Mouse (Mus musculus) limb, embryonic 13.5 days (tissue): ENCODE data around the gene Pi4k2b. TPM values are rescaled to one million over a fixed set of nuclear protein-coding genes. Genes with fewer than 3 reads are reported as not detected.
"Not testable (repeated sequence)": the region's sequence is repeated elsewhere in the genome, so short reads cannot be mapped to it uniquely, and the experiment has no call there.

Experiments
- ATAC-seq: fragments of 200-750 bp; cut with Nextera tagmentation; 2 replicates; pipeline ENCODE4 v1.8.0; 2017; ENCODE audit warnings: low read depth, moderate number of reproducible peaks, moderate TSS enrichment; ENCODE audit not compliant: low FRiP score
- H3K27ac ChIP-seq: fragments of 300-500 bp; sonication (generic); 2 replicates; pipeline ENCODE4 v1.5.1; 2015; ENCODE audit warnings: inconsistent platforms, mild to moderate bottlenecking, moderate library complexity
- H3K27me3 ChIP-seq: fragments of 300-500 bp; sonication (generic); 2 replicates; pipeline ENCODE4 v1.6.1; 2015; ENCODE audit warnings: mild to moderate bottlenecking, inconsistent platforms
- H3K36me3 ChIP-seq: fragments of 300-500 bp; sonication (generic); 2 replicates; pipeline ENCODE4 v1.6.1; 2015; ENCODE audit warnings: inconsistent platforms, mild to moderate bottlenecking, moderate library complexity
- H3K4me1 ChIP-seq: fragments of 300-500 bp; sonication (generic); 2 replicates; pipeline ENCODE4 v1.6.1; 2015; ENCODE audit warnings: inconsistent platforms
- H3K4me2 ChIP-seq: fragments of 300-500 bp; sonication (generic); replicated peaks from 2 replicates; pipeline ENCODE4 v1.6.1; 2015; ENCODE audit warnings: inconsistent platforms, mild to moderate bottlenecking, moderate library complexity
- H3K4me3 ChIP-seq: fragments of 300-500 bp; sonication (generic); 2 replicates; pipeline ENCODE4 v1.5.1; 2015; ENCODE audit warnings: moderate library complexity, mild to moderate bottlenecking, inconsistent platforms
- H3K9ac ChIP-seq: fragments of 300-500 bp; sonication (generic); 2 replicates; pipeline ENCODE4 v1.6.1; 2015; ENCODE audit warnings: mild to moderate bottlenecking, inconsistent platforms
- H3K9me3 ChIP-seq: fragments of 300-500 bp; sonication (generic); 2 replicates; pipeline ENCODE4 v1.6.1; 2016; ENCODE audit warnings: inconsistent platforms
- WGBS: fragments of 180-500 bp; shearing (Covaris S2); methylation state at CpG from one replicate; pipeline ENCODE4 v1.1.7; 2015; 5-methylcytosine and 5-hydroxymethylcytosine counted together
- polyA plus RNA-seq: library from polyadenylated mRNA; unstranded; fragments of >200 nt; fragmentation: Nextera tagmentation; extraction: Ambion mirVana; gene quantifications from 2 replicates; pipeline ENCODE4 v1.2.1, GENCODE M21; 2015

Pi4k2b gene
- polyA plus RNA-seq = 17.2 and 18.1 TPM in 2 replicates

GRCm38 (mm10) chr5:52741391-52742111, at the start of gene Pi4k2b:
Gene Pi4k2b, plus strand, starts transcription at chr5:52741574.
- Histone ChIP-seq H3K4me2 (peak within 1 kb of the TSS; percentile 68), H3K4me3 (peak within 1 kb of the TSS; percentile 82), H3K9me3 (no peaks in the 10 kb centered on the region), H3K4me1 (peaks cover 8% of the 10 kb centered on the region), H3K27ac (peak within 1 kb of the TSS; percentile 79), H3K9ac (peak within 1 kb of the TSS; percentile 88), H3K27me3 (no peaks in the 10 kb centered on the region), H3K36me3 (peaks cover 3% of the 10 kb centered on the region; the same call in 1 of the 2 replicates)
- WGBS = under 1% methylated on average over 61 of the region's 75 CpGs
- peak; percentile 92 for ATAC-seq

- H3K4me3 ChIP-seq = no peak overlapping the region
- no peak overlapping the region for H3K4me2 ChIP-seq
- no peak for ATAC-seq
- H3K27me3 ChIP-seq = no peaks in the 10 kb centered on the region
- H3K36me3 ChIP-seq = no peaks in the 10 kb centered on the region
- H3K4me1 ChIP-seq = no peaks in the 10 kb centered on the region
- H3K9me3 ChIP-seq = no peaks in the 10 kb centered on the region
- no peak overlapping the region for H3K9ac ChIP-seq
- WGBS = 94% methylated on average over 1 of the region's 1 CpGs
- no peak overlapping the region for H3K27ac ChIP-seq
Measured at GRCm38 (mm10) chr5:52697291-52697690, 44.1 kb upstream of the Pi4k2b start.

- H3K9me3 ChIP-seq, H3K4me2 ChIP-seq, H3K9ac ChIP-seq, H3K27me3 ChIP-seq, H3K4me1 ChIP-seq, H3K27ac ChIP-seq, H3K4me3 ChIP-seq, ATAC-seq, H3K36me3 ChIP-seq: not testable (repeated sequence)
- WGBS = 87% methylated on average over 7 of the region's 7 CpGs
Measured at GRCm38 (mm10) chr5:52697882-52698440, 43.4 kb upstream of the Pi4k2b start.

- 74% methylated on average over 4 of the region's 4 CpGs for WGBS
- Histone ChIP-seq H3K4me3 (no peak overlapping the region), H3K9me3 (no peaks in the 10 kb centered on the region), H3K9ac (no peak overlapping the region), H3K27me3 (no peaks in the 10 kb centered on the region), H3K4me1 (no peaks in the 10 kb centered on the region), H3K27ac (no peak overlapping the region), H3K36me3 (no peaks in the 10 kb centered on the region), H3K4me2 (no peak overlapping the region)
- ATAC-seq = no peak
Measured at GRCm38 (mm10) chr5:52704562-52704961, 36.8 kb upstream of the Pi4k2b start.

GRCm38 (mm10) chr5:52712704-52713103, 28.7 kb upstream of the Pi4k2b start:
- no peaks in the 10 kb centered on the region for H3K36me3 ChIP-seq
- H3K4me1 ChIP-seq = no peaks in the 10 kb centered on the region
- no peak overlapping the region for H3K4me2 ChIP-seq
- no peaks in the 10 kb centered on the region for H3K27me3 ChIP-seq
- no peak overlapping the region for H3K9ac ChIP-seq
- ATAC-seq = no peak
- H3K4me3 ChIP-seq = no peak overlapping the region
- no peak overlapping the region for H3K27ac ChIP-seq
- H3K9me3 ChIP-seq = no peaks in the 10 kb centered on the region

GRCm38 (mm10) chr5:52716742-52717448, 24.5 kb upstream of the Pi4k2b start:
- no peak overlapping the region for H3K27ac ChIP-seq
- 66% methylated on average over 5 of the region's 5 CpGs for WGBS
- no peak overlapping the region for H3K4me2 ChIP-seq
- no peaks in the 10 kb centered on the region for H3K27me3 ChIP-seq
- H3K9me3 ChIP-seq = no peaks in the 10 kb centered on the region
- H3K36me3 ChIP-seq = no peaks in the 10 kb centered on the region
- no peak overlapping the region for H3K9ac ChIP-seq
- H3K4me3 ChIP-seq = no peak overlapping the region
- H3K4me1 ChIP-seq = no peaks in the 10 kb centered on the region
- no peak for ATAC-seq

- Histone ChIP-seq H3K9me3 (no peaks in the 10 kb centered on the region), H3K27me3 (no peaks in the 10 kb centered on the region), H3K27ac (no peak overlapping the region), H3K4me2 (no peak overlapping the region), H3K36me3 (no peaks in the 10 kb centered on the region), H3K4me1 (no peaks in the 10 kb centered on the region), H3K4me3 (no peak overlapping the region), H3K9ac (no peak overlapping the region)
- 71% methylated on average over 8 of the region's 8 CpGs for WGBS
- ATAC-seq = peak; percentile 24; the same call in 1 of the 2 replicates
Measured at GRCm38 (mm10) chr5:52721003-52721402, 20.4 kb upstream of the Pi4k2b start.

- H3K27ac ChIP-seq = no peak overlapping the region
- H3K4me1 ChIP-seq = no peaks in the 10 kb centered on the region
- no peak overlapping the region for H3K4me2 ChIP-seq
- no peak for ATAC-seq
- no peaks in the 10 kb centered on the region for H3K9me3 ChIP-seq
- 83% methylated on average over 5 of the region's 5 CpGs for WGBS
- no peak overlapping the region for H3K9ac ChIP-seq
- no peak overlapping the region for H3K4me3 ChIP-seq
- H3K36me3 ChIP-seq = no peaks in the 10 kb centered on the region
- no peaks in the 10 kb centered on the region for H3K27me3 ChIP-seq
Measured at GRCm38 (mm10) chr5:52727747-52728146, 13.6 kb upstream of the Pi4k2b start.

- no peaks in the 10 kb centered on the region for H3K36me3 ChIP-seq
- no peaks in the 10 kb centered on the region for H3K9me3 ChIP-seq
- 70% methylated on average over 4 of the region's 4 CpGs for WGBS
- no peak overlapping the region for H3K27ac ChIP-seq
- no peaks in the 10 kb centered on the region for H3K4me1 ChIP-seq
- H3K4me2 ChIP-seq = no peak overlapping the region
- no peak for ATAC-seq
- no peak overlapping the region for H3K4me3 ChIP-seq
- no peaks in the 10 kb centered on the region for H3K27me3 ChIP-seq
- no peak overlapping the region for H3K9ac ChIP-seq
Measured at GRCm38 (mm10) chr5:52732811-52733210, 8.6 kb upstream of the Pi4k2b start.

- H3K4me2 ChIP-seq = no peak overlapping the region
- H3K36me3 ChIP-seq = no peaks in the 10 kb centered on the region
- H3K9me3 ChIP-seq = no peaks in the 10 kb centered on the region
- ATAC-seq = no peak
- H3K27ac ChIP-seq = no peak overlapping the region
- no peaks in the 10 kb centered on the region for H3K4me1 ChIP-seq
- WGBS = 59% methylated on average over 3 of the region's 3 CpGs
- H3K27me3 ChIP-seq = no peaks in the 10 kb centered on the region
- no peak overlapping the region for H3K9ac ChIP-seq
- H3K4me3 ChIP-seq = no peak overlapping the region
Measured at GRCm38 (mm10) chr5:52736046-52736445, 5.3 kb upstream of the Pi4k2b start.

- Histone ChIP-seq H3K4me3 (peak overlapping the region; percentile 82), H3K4me1 (peaks cover 8% of the 10 kb centered on the region), H3K9me3 (no peaks in the 10 kb centered on the region), H3K4me2 (peak overlapping the region; percentile 68), H3K9ac (peak overlapping the region; percentile 88), H3K27ac (peak overlapping the region; percentile 79; the same call in 1 of the 2 replicates), H3K27me3 (no peaks in the 10 kb centered on the region), H3K36me3 (peaks cover 3% of the 10 kb centered on the region; the same call in 1 of the 2 replicates)
- ATAC-seq = peak; percentile 29; the same call in 1 of the 2 replicates
- WGBS = 3% methylated on average over 17 of the region's 17 CpGs
Measured at GRCm38 (mm10) chr5:52742112-52742813, 889 bp downstream of the Pi4k2b start.

- Histone ChIP-seq H3K27ac (no peak overlapping the region), H3K36me3 (peaks cover 3% of the 10 kb centered on the region; the same call in 1 of the 2 replicates), H3K9me3 (no peaks in the 10 kb centered on the region), H3K4me1 (peaks cover 8% of the 10 kb centered on the region), H3K27me3 (no peaks in the 10 kb centered on the region), H3K4me3 (peak overlapping the region; percentile 82), H3K4me2 (peak overlapping the region; percentile 68), H3K9ac (no peak overlapping the region)
- 73% methylated on average over 4 of the region's 4 CpGs for WGBS
- no peak for ATAC-seq
Measured at GRCm38 (mm10) chr5:52743231-52743630, 1.9 kb downstream of the Pi4k2b start.
